Mouse (Mus musculus) embryonic facial prominence, embryonic 12.5 days (tissue): ENCODE measurements around the gene Chd4. TPM values are rescaled to one million over a fixed set of nuclear protein-coding genes. Genes with fewer than 3 reads are reported as not detected.

Experiments
- ATAC-seq: fragments of 200-750 bp; cut with Nextera tagmentation; 2 replicates; pipeline ENCODE4 v1.8.0; 2017; ENCODE audit not compliant: insufficient number of reproducible peaks, insufficient read depth, low FRiP score, low TSS enrichment
- H3K27ac ChIP-seq: fragments of 300-500 bp; sonication (generic); 2 replicates; pipeline ENCODE4 v1.5.1; 2016; ENCODE audit warnings: mild to moderate bottlenecking
- H3K27me3 ChIP-seq: fragments of 300-500 bp; sonication (generic); 2 replicates; pipeline ENCODE4 v1.6.1; 2016; ENCODE audit warnings: mild to moderate bottlenecking, moderate library complexity
- H3K36me3 ChIP-seq: fragments of 300-500 bp; sonication (generic); 2 replicates; pipeline ENCODE4 v1.6.1; 2016; ENCODE audit warnings: mild to moderate bottlenecking
- H3K4me1 ChIP-seq: fragments of 300-500 bp; sonication (generic); 2 replicates; pipeline ENCODE4 v1.6.1; 2016
- H3K4me2 ChIP-seq: fragments of 300-500 bp; sonication (generic); replicated peaks from 2 replicates; pipeline ENCODE4 v1.6.1; 2016; ENCODE audit warnings: mild to moderate bottlenecking, moderate library complexity
- H3K4me3 ChIP-seq: fragments of 300-500 bp; sonication (generic); 2 replicates; pipeline ENCODE4 v1.5.1; 2016; ENCODE audit warnings: mild to moderate bottlenecking
- H3K9ac ChIP-seq: fragments of 300-500 bp; sonication (generic); 2 replicates; pipeline ENCODE4 v1.6.1; 2016; ENCODE audit warnings: mild to moderate bottlenecking, moderate library complexity
- H3K9me3 ChIP-seq: fragments of 300-500 bp; sonication (generic); 2 replicates; pipeline ENCODE4 v1.6.1; 2016; ENCODE audit warnings: mild to moderate bottlenecking, moderate library complexity
- WGBS: fragments of 180-500 bp; shearing (Covaris S2); methylation state at CpG from one replicate; pipeline ENCODE4 v1.1.7; 2016; 5-methylcytosine and 5-hydroxymethylcytosine counted together
- polyA plus RNA-seq: library from polyadenylated mRNA; unstranded; fragments of >200 nt; fragmentation: Nextera tagmentation; extraction: Ambion mirVana; gene quantifications from 2 replicates; pipeline ENCODE4 v1.2.1, GENCODE M21; 2016

Chd4 gene
- polyA plus RNA-seq, 1 experiment from 2014 or later = 104 TPM

DNA sequence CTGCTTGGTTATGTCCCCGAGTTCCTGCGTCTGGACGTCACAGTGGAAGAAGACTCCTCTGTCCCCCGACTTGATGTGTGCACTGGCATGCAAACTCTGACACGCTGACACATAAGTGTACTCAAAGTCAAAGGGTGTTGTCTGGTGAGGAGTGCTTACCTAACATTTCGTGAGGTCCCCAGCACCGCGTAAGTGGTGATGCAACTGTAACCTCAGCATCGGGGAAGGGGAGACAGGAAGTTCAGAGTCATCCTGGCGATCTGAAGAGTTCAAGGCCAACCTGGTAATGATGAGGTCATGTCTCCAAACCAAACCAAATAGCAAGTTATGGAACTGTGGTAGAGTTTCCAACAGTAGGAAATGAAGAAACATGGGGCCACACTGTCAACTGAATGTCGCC, 16.8 kb downstream of the Chd4 start:
- 94% methylated on average over 11 of the region's 11 CpGs for WGBS
- ATAC-seq = no peak
- H3K4me1 ChIP-seq = no peaks in the 10 kb centered on the region
- H3K9ac ChIP-seq = no peak overlapping the region
- H3K36me3 ChIP-seq = peaks cover 95% of the 10 kb centered on the region
- no peaks in the 10 kb centered on the region for H3K27me3 ChIP-seq
- no peak overlapping the region for H3K27ac ChIP-seq
- no peak overlapping the region for H3K4me3 ChIP-seq
- no peaks in the 10 kb centered on the region for H3K9me3 ChIP-seq
- H3K4me2 ChIP-seq = no peak overlapping the region

DNA sequence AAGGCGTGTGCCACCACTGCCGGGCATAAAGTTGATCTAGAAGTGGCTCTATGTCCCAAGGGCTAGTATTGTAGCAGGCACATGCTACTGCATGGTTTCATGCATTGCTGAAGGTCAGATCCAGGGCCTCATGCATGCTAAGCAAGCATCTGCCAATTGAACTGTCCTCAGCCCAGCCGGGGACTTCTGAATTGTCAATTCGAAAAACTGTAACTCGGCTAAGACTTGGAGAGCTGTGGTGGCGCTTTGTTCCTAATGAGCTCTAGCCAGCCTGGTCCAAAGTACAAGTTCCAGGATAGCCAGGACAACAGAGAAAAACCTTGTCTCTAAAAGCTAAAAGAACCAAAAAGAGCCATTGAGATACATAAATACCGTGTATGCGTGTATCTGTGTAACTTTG, 23.6 kb downstream of the Chd4 start:
- H3K4me1 ChIP-seq = no peaks in the 10 kb centered on the region
- WGBS = 92% methylated on average over 8 of the region's 8 CpGs
- no peak for ATAC-seq
- no peak overlapping the region for H3K27ac ChIP-seq
- no peaks in the 10 kb centered on the region for H3K27me3 ChIP-seq
- peaks cover 93% of the 10 kb centered on the region for H3K36me3 ChIP-seq
- H3K4me3 ChIP-seq = no peak overlapping the region
- no peak overlapping the region for H3K9ac ChIP-seq
- H3K9me3 ChIP-seq = no peaks in the 10 kb centered on the region
- H3K4me2 ChIP-seq = no peak overlapping the region

DNA sequence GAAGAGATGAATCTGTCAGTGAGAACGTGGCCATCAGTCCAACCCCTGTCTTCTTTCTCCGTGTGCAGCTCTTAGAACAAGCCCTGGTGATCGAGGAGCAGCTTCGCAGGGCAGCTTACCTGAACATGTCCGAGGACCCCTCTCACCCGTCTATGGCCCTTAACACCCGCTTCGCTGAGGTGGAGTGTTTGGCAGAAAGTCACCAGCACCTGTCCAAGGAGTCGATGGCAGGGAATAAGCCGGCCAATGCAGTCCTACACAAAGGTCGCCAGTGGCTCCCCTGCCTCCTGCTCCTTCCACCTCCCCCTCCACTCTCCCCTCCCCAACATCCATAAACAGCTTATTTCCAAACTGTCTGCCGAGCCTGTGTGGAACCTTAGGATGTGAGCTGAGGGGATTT, 32.9 kb downstream of the Chd4 start:
- 92% methylated on average over 12 of the region's 12 CpGs for WGBS
- H3K9me3 ChIP-seq = no peaks in the 10 kb centered on the region
- no peak overlapping the region for H3K4me3 ChIP-seq
- H3K36me3 ChIP-seq = peaks cover 67% of the 10 kb centered on the region
- H3K9ac ChIP-seq = no peak overlapping the region
- no peak overlapping the region for H3K4me2 ChIP-seq
- ATAC-seq = no peak
- H3K4me1 ChIP-seq = peaks cover 9% of the 10 kb centered on the region
- no peak overlapping the region for H3K27ac ChIP-seq
- no peaks in the 10 kb centered on the region for H3K27me3 ChIP-seq

DNA sequence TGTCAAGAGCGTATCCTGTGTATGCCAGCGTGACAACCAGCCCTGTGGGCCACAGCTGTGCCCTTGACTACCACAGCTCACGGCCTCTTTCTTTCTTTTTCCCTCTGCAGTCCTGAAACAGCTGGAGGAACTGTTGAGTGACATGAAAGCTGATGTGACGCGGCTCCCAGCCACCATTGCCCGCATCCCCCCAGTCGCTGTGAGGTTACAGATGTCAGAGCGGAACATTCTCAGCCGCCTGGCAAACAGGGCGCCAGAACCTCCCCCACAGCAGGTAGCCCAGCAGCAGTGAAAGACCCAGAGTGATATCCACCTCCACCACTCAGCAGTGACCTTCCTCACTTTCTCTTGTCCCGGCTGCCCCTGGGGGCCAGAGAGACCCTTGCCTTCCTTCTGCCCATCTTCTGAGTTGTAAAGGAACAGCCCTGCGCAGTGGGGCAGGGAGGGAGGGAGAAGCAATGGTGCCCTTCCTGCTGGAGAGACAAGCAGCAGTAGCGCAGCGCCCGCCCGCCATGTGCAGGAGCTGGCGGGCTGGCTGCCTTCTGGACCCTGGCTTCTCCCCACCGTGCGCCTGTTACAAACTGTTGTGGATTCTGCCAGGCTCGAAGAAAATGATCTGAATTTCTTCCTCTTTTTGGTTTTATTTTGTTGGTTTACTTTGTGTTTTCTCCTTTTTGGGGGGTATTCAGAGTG, 34.1 kb downstream of the Chd4 start:
- no peaks in the 10 kb centered on the region for H3K27me3 ChIP-seq

DNA sequence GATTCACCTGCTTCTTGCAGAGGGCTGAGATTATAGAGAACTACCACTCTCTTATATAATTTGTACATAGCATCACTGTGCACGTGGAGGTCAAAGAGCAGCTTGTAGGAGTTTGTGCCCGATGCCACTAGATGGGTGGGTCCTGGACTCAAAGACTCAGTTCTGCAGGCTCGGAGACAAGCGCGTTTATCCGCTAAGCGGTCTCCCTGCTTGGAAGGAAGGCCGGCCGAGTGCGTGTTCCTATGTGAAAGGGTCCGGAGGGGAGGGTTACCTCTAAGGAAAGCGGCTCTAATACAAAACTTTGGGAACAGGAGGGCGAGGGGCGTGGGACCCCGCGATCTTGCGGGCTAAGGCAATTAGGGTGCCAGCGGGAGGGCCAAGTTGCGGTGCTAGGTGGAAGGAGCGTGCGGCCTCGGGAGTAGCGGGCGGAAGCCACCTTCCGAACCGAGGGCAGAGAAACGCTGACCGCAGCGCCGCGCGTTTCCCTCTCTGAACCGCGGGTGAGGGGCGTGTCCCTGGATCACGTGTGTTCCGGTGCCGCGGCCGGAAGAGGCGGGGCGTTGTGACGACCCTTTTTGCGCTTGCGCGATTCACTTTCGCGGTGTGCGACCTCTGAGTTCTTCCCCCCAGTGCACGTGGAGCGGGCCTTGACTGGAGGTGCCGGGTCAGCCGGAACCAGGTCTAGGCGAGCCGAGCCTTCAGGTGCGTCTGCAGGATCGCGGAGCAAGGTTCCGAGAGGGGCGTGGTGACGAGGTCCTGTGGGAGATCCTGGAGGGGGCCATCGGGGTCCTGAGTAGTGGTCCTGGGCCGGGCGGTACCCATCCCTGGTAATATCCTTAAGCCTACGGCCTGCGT, 35.7 kb downstream of the Chd4 start, which contains the start of gene Nop2:
Gene Nop2, plus strand, starts transcription at position 608 of the 855 bp plus-strand sequence.
- peak within 1 kb of the TSS; percentile 79 for H3K4me3 ChIP-seq
- H3K4me2 ChIP-seq = peak within 1 kb of the TSS; percentile 70
- H3K9me3 ChIP-seq = no peaks in the 10 kb centered on the region
- H3K27me3 ChIP-seq = no peaks in the 10 kb centered on the region
- peak within 1 kb of the TSS; percentile 85 for H3K27ac ChIP-seq
- H3K9ac ChIP-seq = peak within 1 kb of the TSS; percentile 67
- under 1% methylated on average over 66 of the region's 66 CpGs for WGBS
- H3K4me1 ChIP-seq = peaks cover 9% of the 10 kb centered on the region
- ATAC-seq = peak; percentile 84
- H3K36me3 ChIP-seq = peaks cover 66% of the 10 kb centered on the region

More for the DNA sequence above, 34.1 kb downstream of the Chd4 start:
- H3K4me1 ChIP-seq = peaks cover 9% of the 10 kb centered on the region
- H3K9me3 ChIP-seq = no peaks in the 10 kb centered on the region
- 88% methylated on average over 18 of the region's 20 CpGs for WGBS
- H3K4me2 ChIP-seq = no peak overlapping the region
- no peak overlapping the region for H3K4me3 ChIP-seq
- H3K9ac ChIP-seq = no peak overlapping the region
- ATAC-seq = no peak
- peaks cover 67% of the 10 kb centered on the region for H3K36me3 ChIP-seq
- no peak overlapping the region for H3K27ac ChIP-seq

DNA sequence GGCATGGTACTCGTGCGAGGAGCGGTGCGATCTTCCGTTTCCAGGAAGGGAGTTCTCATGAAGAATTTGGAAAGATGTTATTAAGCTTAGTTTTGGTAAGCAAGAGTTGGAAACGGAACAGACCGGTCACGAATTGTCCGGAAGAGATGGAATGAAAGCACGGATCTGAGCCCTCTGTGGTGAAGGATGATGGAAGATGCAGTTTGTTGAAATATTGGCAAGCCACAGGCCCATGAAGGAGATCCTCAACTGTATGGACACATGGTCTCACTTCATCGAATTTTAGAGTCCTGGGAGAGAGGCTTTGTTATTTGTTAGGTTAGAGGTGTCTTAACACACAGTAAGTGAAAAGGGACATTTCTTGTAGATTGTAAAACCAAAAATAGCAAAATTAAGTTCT, 36.7 kb downstream of the Chd4 start:
- Histone ChIP-seq H3K4me3 (peak overlapping the region; percentile 79), H3K9ac (peak overlapping the region; percentile 67), H3K36me3 (peaks cover 65% of the 10 kb centered on the region), H3K4me1 (peaks cover 9% of the 10 kb centered on the region), H3K27me3 (no peaks in the 10 kb centered on the region), H3K4me2 (peak overlapping the region; percentile 70), H3K27ac (no peak overlapping the region), H3K9me3 (no peaks in the 10 kb centered on the region)
- no peak for ATAC-seq
- 8% methylated on average over 11 of the region's 11 CpGs for WGBS

DNA sequence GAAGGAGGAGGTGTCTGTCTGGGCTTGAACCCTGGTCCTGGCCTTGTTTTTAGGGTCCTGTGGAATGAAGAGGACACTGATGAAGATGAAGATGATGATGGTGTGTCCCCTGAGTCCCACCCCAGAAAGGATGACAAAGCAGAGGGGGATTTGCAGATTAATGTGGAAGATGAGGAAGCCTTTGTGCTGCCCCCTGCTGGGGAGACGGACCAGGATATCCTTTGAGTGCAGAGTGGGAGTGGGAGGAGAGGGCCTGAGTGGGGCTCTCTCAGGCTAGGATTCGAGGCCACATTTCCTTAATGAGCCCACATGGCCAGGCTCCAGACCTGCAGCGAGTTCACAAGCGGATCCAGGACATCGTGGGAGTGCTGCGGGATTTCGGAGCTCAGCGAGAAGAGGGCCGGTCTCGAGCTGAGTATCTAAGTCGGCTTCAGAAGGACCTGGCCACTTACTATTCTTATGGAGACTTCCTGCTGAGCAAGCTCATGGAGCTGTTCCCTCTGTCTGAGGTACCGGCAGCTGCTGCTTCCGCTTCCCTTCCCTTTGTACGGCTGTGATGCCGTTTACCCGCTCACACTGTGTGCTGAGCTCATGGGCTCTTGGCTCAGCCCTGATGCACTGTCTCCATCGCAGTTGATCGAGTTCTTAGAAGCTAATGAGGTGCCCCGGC, 41.4 kb downstream of the Chd4 start:
- H3K4me2 ChIP-seq = no peak overlapping the region
- peaks cover 88% of the 10 kb centered on the region for H3K36me3 ChIP-seq
- H3K4me1 ChIP-seq = peaks cover 9% of the 10 kb centered on the region
- H3K9me3 ChIP-seq = no peaks in the 10 kb centered on the region
- no peak overlapping the region for H3K27ac ChIP-seq
- H3K9ac ChIP-seq = no peak overlapping the region
- no peaks in the 10 kb centered on the region for H3K27me3 ChIP-seq
- ATAC-seq = no peak
- no peak overlapping the region for H3K4me3 ChIP-seq
- 92% methylated on average over 19 of the region's 19 CpGs for WGBS

DNA sequence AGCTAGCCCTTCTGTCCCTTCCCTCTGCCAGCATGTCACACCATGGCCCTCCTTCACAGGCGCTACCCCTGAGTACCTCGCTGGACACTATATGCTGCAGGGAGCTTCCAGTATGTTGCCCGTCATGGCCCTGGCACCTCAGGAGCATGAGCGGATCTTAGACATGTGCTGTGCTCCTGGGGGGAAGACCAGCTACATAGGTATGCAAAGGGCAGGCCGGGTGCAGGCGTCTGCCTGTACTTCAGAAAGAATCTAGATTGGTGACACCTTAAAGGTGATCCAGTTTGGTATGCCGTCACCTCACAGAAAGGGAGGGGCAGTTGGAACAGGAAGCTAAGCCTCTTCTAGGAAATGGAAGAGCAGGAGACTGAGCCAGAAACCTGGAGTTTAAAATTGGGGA, 44.0 kb downstream of the Chd4 start:
- Histone ChIP-seq H3K27ac (no peak overlapping the region), H3K4me2 (no peak overlapping the region), H3K9ac (no peak overlapping the region), H3K27me3 (no peaks in the 10 kb centered on the region), H3K4me1 (0 out of 2 replicates have a peak, but pooled peaks cover 7% of the 10 kb centered on the region), H3K4me3 (no peak overlapping the region), H3K9me3 (no peaks in the 10 kb centered on the region), H3K36me3 (peaks cover 93% of the 10 kb centered on the region)
- WGBS = 92% methylated on average over 7 of the region's 7 CpGs
- no peak for ATAC-seq

DNA sequence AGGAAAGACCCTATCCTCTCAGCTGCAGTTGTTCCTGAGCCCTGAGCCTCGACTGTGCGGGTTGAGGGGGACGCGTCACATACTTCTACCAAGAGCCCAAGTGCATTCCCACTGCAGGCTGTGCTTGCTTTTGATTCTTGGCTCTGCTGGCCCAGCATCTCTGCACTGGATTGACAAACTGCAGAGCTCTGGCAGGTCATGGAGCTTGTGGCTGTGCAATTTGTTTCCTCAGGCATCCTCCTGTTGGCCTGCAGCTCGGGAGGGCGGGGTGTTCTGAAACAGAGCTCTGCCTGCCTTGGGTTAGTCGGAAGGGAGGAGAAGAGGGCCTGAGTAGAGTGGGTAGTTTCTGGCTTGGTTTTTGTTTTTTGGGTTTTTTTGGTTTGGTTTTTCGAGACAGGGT, 46.7 kb downstream of the Chd4 start:
- H3K36me3 ChIP-seq = peaks cover 69% of the 10 kb centered on the region
- H3K9ac ChIP-seq = no peak overlapping the region
- WGBS = 92% methylated on average over 8 of the region's 8 CpGs
- no peak overlapping the region for H3K27ac ChIP-seq
- no peaks in the 10 kb centered on the region for H3K9me3 ChIP-seq
- no peaks in the 10 kb centered on the region for H3K27me3 ChIP-seq
- no peak overlapping the region for H3K4me3 ChIP-seq
- H3K4me2 ChIP-seq = no peak overlapping the region
- no peak for ATAC-seq
- H3K4me1 ChIP-seq = peaks cover 27% of the 10 kb centered on the region

DNA sequence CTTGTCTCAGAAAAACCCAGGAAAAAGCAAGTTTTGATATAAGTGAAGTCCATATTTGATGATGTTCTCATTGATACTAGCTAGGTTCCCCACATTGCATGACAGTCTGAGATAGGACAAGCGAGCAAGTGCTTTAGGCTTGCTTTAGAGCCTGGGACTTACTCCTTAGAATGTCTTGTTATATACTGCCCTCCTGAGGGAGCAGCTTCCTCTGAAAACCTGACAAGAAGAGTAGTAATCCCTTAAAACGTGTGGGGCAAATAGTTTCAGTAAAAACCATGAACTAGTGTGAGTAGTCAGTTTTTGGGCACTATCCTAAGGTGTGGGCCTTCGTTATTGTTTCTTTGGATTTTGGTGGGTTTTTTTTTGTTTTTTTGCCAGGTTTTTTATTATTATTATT, 47.3 kb downstream of the Chd4 start:
- no peak overlapping the region for H3K27ac ChIP-seq
- ATAC-seq = no peak
- 83% methylated on average over 3 of the region's 3 CpGs for WGBS
- no peak overlapping the region for H3K4me2 ChIP-seq
- no peak overlapping the region for H3K4me3 ChIP-seq
- H3K4me1 ChIP-seq = peaks cover 31% of the 10 kb centered on the region
- H3K36me3 ChIP-seq = peaks cover 62% of the 10 kb centered on the region
- no peaks in the 10 kb centered on the region for H3K9me3 ChIP-seq
- H3K9ac ChIP-seq = no peak overlapping the region
- H3K27me3 ChIP-seq = no peaks in the 10 kb centered on the region

DNA sequence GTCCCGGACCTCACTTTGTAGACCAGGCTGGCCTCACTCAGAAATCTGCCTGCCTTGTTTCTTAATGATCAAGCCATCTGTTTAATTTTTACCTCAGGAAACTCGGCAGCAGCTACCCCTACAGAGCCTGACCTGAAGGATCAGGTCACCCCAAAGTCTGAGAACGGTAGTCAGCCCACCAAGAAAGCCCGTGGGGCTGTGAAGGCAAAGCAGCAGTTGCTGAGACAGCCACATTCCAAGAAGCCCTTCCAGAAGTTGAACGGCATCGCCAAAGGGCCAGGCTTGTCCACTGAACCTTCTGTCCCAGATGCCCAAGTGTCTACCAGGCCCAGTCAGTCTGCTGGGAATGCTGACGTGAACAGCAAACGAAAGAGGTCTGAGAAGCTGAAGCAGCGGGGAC, 48.1 kb downstream of the Chd4 start:
- H3K9ac ChIP-seq = no peak overlapping the region
- peaks cover 55% of the 10 kb centered on the region for H3K36me3 ChIP-seq
- no peaks in the 10 kb centered on the region for H3K9me3 ChIP-seq
- peaks cover 34% of the 10 kb centered on the region for H3K4me1 ChIP-seq
- 82% methylated on average over 9 of the region's 9 CpGs for WGBS
- no peak overlapping the region for H3K4me2 ChIP-seq
- H3K4me3 ChIP-seq = no peak overlapping the region
- 0 out of 2 replicates have a peak overlapping the region, but pooled peaks have one; percentile 19 for H3K27ac ChIP-seq
- H3K27me3 ChIP-seq = no peaks in the 10 kb centered on the region
- ATAC-seq = no peak
